Mouse (Mus musculus) megakaryocyte, embryonic 14.5 days (primary cell): ENCODE data around the gene Rfc4. TPM values are rescaled to one million over a fixed set of nuclear protein-coding genes. Genes with fewer than 3 reads are reported as not detected.
"Not testable (repeated sequence)": the region's sequence is repeated elsewhere in the genome, so short reads cannot be mapped to it uniquely, and the experiment has no call there.

Source experiments
- H3K27me3 ChIP-seq: replicated peaks from 2 replicates; pipeline ENCODE3; 2012; ENCODE audit warnings: inconsistent platforms
- H3K36me3 ChIP-seq: replicated peaks from 2 replicates; pipeline ENCODE3; 2012; ENCODE audit warnings: low read length, inconsistent platforms, mixed read lengths
- H3K4me1 ChIP-seq: 2 replicates; pipeline ENCODE4 v1.6.1; 2012; ENCODE audit warnings: inconsistent platforms
- H3K4me3 ChIP-seq: replicated peaks from 2 replicates; pipeline ENCODE3; 2012; ENCODE audit warnings: moderate library complexity, mild to moderate bottlenecking, inconsistent platforms
- H3K9me3 ChIP-seq: 2 replicates; pipeline ENCODE4 v1.6.1; 2012; ENCODE audit warnings: inconsistent platforms
- FLI1 ChIP-seq: IDR thresholded peaks from 2 replicates; pipeline ENCODE4 v1.6.1; 2012; ENCODE audit warnings: low read length, inconsistent platforms, mixed read lengths
- GATA1 ChIP-seq: IDR thresholded peaks from 3 replicates; pipeline ENCODE4 v1.6.1; 2012; ENCODE audit warnings: mixed read lengths, low read length, inconsistent platforms, borderline replicate concordance
- polyA plus RNA-seq: library from polyadenylated mRNA; stranded (reverse); fragments of >175 nt; gene quantifications from 2 replicates; pipeline ENCODE4 v1.2.3, GENCODE M21; 2012; ENCODE audit warnings: low replicate concordance; ENCODE audit not compliant: insufficient read depth

Gene Rfc4
- polyA plus RNA-seq, 1 experiment = 26.5 TPM

GRCm38 (mm10) chr16:23094136-23094535 lies 33.4 kb downstream of the Rfc4 start:
- Histone ChIP-seq H3K4me3 (no peak overlapping the region), H3K27me3 (peaks cover 2% of the 10 kb centered on the region), H3K36me3 (no peaks in the 10 kb centered on the region), H3K9me3 (no peaks in the 10 kb centered on the region), H3K4me1 (peaks cover 32% of the 10 kb centered on the region)
- TF ChIP-seq GATA1 (no peak), FLI1 (no peak)

DNA sequence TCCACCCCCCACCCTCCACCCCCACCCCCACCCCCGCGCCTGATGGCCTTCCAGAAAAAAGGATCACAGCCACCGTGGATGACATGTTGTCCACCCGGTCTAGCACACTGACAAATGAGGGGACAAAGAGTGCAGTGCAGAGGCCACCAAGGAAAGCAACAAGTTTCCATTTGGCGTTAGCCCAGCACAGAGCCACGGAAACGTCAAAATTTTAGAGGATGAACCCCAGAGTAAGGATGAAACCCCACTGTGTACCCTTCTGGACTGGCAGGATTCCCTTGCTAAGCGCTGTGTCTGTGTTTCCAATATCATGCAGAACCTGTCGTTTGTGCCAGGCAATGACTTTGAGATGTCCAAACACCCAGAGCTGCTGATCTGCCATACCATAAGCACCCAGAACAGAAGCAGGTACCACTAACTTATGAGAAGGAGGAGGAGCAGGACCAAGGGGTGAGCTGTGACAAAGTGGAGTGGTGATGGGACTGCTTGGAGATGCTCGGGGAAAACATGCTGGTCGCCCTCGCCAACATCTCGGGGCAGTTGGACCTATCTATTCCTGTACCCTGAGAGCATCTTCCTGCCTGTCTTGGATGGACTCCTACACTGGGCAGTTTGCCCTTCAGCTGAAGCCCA lies 34.1 kb downstream of the Rfc4 start:
- peaks cover 2% of the 10 kb centered on the region for H3K27me3 ChIP-seq
- H3K36me3 ChIP-seq = no peaks in the 10 kb centered on the region
- TF ChIP-seq FLI1 (no peak), GATA1 (no peak)
- no peaks in the 10 kb centered on the region for H3K9me3 ChIP-seq
- peaks cover 32% of the 10 kb centered on the region for H3K4me1 ChIP-seq
- no peak overlapping the region for H3K4me3 ChIP-seq

GRCm38 (mm10) chr16:23091345-23091744 lies 36.2 kb downstream of the Rfc4 start:
- H3K4me1 ChIP-seq = peaks cover 31% of the 10 kb centered on the region
- H3K4me3 ChIP-seq, H3K36me3 ChIP-seq, H3K9me3 ChIP-seq, H3K27me3 ChIP-seq: not testable (repeated sequence)

GRCm38 (mm10) chr16:23088491-23088890 lies 39.0 kb downstream of the Rfc4 start:
- peaks cover 29% of the 10 kb centered on the region for H3K4me1 ChIP-seq
- not testable (repeated sequence) for H3K4me3 ChIP-seq, H3K36me3 ChIP-seq, H3K9me3 ChIP-seq, H3K27me3 ChIP-seq

DNA sequence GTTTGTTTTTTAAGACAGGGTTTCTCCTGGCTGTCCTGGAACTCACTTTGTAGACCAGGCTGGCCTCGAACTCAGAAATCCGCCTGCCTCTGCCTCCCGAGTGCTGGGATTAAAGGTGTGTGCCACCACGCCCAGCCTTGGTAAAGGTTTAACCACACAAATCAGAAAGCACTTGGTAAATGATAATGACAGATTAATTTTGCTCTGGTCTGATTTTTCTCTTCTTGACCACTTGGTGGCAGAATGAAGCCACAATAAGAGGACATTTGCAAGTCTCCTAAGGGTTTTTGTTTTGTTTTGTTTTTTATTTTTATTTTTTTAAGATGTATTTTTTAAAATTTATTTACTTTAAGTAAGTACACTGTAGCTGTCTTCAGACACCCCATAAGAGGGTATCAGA lies 39.8 kb downstream of the Rfc4 start:
- H3K4me3 ChIP-seq, H3K36me3 ChIP-seq, H3K9me3 ChIP-seq: not testable (repeated sequence)
- H3K4me1 ChIP-seq = peaks cover 26% of the 10 kb centered on the region
- H3K27me3 ChIP-seq = peaks cover 11% of the 10 kb centered on the region

DNA sequence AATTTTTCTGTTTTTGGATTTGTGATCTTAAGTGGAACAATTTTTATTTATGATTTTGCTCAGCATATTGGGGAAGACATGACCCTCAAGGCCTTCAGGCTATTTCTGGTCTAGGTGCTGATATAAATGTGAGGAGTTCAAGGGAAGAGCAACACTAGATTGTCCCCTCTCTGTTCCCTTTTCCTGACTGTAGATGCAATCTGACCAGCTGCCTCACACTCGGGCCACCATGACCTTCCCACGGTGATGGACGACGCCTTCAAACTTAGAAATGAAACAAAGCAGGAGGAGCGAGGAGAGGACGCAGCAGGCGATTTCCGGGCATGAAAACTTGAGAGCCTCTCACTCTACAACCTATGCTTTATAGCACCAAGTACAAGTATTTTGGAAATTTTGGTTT lies 40.4 kb downstream of the Rfc4 start:
- H3K4me3 ChIP-seq, H3K36me3 ChIP-seq, H3K9me3 ChIP-seq: not testable (repeated sequence)
- Histone ChIP-seq H3K4me1 (peaks cover 25% of the 10 kb centered on the region), H3K27me3 (peaks cover 11% of the 10 kb centered on the region)

DNA sequence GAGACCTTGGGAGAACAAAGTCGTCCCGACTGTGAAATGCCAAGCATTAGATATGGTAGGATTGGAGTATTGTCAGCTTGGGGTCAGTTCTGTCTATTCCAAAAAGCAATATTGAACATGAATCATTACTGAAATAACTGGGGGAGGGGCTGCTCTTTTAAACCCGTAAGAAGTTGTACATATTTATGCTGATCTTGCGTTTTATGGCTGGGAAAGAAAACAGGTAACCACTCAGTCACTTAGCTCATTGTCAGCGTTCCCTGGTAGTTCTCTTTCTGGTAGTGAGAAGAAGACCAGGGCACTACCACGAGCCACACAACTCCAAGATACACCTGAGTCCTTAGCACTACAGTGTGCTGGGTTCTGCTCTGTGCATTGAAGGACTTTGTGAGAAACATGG lies 50.0 kb downstream of the Rfc4 start:
- H3K36me3 ChIP-seq, H3K9me3 ChIP-seq, H3K27me3 ChIP-seq, H3K4me3 ChIP-seq, H3K4me1 ChIP-seq: not testable (repeated sequence)

Other genes starting within 250 kb of the Rfc4 start
- gene Ahsg, start 236.5 kb downstream of the Rfc4 start, polyA plus RNA-seq = 0.23 TPM in 1 of 2 replicates, not detected in the other
- not detected in 2 replicates for gene Fetub, start 209.4 kb downstream of the Rfc4 start, polyA plus RNA-seq
- not detected in 2 replicates for gene Hrg, start 176.7 kb downstream of the Rfc4 start, polyA plus RNA-seq
- not detected in 2 replicates for gene Kng2, start 98.3 kb downstream of the Rfc4 start, polyA plus RNA-seq
- gene Kng1, start 69.9 kb downstream of the Rfc4 start, polyA plus RNA-seq = 0.17 TPM in 1 of 2 replicates, not detected in the other
- 5.3 TPM in 1 of 2 replicates, not detected in the other for gene Eif4a2, start 20.3 kb downstream of the Rfc4 start, polyA plus RNA-seq
- gene Adipoq, start 18.8 kb upstream of the Rfc4 start, polyA plus RNA-seq = not detected in 2 replicates
- gene St6gal1, start 97.0 kb upstream of the Rfc4 start, polyA plus RNA-seq = not detected in 2 replicates